Comparison of ENCODE assay signal across 9 mouse cellular contexts in the genomic region with DNA sequence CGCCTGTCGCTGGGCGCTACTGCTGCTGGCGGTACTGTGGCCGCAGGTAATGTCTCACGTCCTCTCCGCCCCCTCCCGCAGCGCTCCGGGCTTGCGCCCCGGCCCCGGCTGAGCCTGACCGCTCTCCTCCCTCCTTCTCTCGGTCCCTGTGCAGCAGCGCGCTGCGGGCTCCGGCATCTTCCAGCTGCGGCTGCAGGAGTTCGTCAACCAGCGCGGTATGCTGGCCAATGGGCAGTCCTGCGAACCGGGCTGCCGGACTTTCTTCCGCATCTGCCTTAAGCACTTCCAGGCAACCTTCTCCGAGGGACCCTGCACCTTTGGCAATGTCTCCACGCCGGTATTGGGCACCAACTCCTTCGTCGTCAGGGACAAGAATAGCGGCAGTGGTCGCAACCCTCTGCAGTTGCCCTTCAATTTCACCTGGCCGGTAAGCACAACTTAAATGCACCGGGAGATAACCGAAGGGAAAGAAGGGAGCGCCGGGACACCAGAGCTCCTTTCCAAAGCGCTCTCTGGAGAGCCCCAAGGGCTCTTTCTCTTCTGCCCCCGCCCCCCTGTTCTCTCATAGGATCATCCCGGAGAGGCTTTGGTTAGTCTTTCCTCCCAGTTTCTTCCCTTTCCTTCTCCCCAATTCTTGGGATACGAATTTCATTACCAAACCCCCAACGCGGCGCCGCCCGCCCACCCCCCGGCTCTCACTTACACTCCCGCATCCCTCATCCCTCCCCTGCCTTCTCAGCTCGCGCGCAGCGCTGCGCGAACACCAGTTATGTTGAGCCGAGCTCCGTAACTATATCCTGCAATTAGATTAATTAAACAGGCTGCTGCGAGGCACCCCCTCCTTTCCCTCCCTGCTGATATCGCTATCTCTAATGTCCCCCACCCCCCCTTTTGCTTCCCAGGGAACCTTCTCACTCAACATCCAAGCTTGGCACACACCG. TPM values are rescaled to one million over a fixed set of nuclear protein-coding genes. Genes with fewer than 3 reads are reported as not detected.
DNase-seq lines count a peak whose midpoint lies in the region; ATAC-seq lines count a peak whose summit lies in the region.
"Had no signal": no experiment of that assay in that cellular context is flagged by ENCODE, and none has a peak within 500 bp of the region (broad histone marks: within the 10 kb centered on the region; RNA-seq: fewer than 3 reads in every experiment).

No protein-coding gene starts in this region.

- H3K27me3 ChIP-seq in embryonic facial prominence, embryonic 15.5 days, result peaks cover 96% of the 10 kb centered on the region
- peaks cover 46% of the 10 kb centered on the region for H3K27me3 ChIP-seq in intestine, embryonic 16.5 days (replicated peaks; ENCODE audit: control insufficient read depth, insufficient read depth, low read length)
- H3K27me3 ChIP-seq in midbrain, embryonic 16.5 days (ENCODE audit: control insufficient read depth, insufficient read depth, low read depth, low read length), result peaks cover 56% of the 10 kb centered on the region

- H3K9me3 ChIP-seq in embryonic facial prominence, embryonic 15.5 days (replicated peaks), result no peaks in the 10 kb centered on the region
- H3K9me3 ChIP-seq in intestine, embryonic 16.5 days (ENCODE audit: control insufficient read depth, low read length), result no peaks in the 10 kb centered on the region
- no peaks in the 10 kb centered on the region for H3K9me3 ChIP-seq in midbrain, embryonic 16.5 days (replicated peaks; ENCODE audit: control insufficient read depth, low read length, poor library complexity, severe bottlenecking)

- under 1% methylated on average over 60 of the region's 61 CpGs for WGBS in embryonic facial prominence, embryonic 15.5 days
- WGBS in intestine, embryonic 16.5 days, result under 1% methylated on average over 59 of the region's 61 CpGs
- under 1% methylated on average over 56 of the region's 61 CpGs for WGBS in midbrain, embryonic 16.5 days

- no peaks in the 10 kb centered on the region for H3K36me3 ChIP-seq in embryonic facial prominence, embryonic 15.5 days
- no peaks in the 10 kb centered on the region for H3K36me3 ChIP-seq in intestine, embryonic 16.5 days (ENCODE audit: control insufficient read depth, insufficient read depth, low read length)
- no peaks in the 10 kb centered on the region for H3K36me3 ChIP-seq in midbrain, embryonic 16.5 days (ENCODE audit: control insufficient read depth, insufficient read depth, low read length)

- peak overlapping the region; percentile 33; the same call in 1 of the 2 replicates for H3K9ac ChIP-seq in embryonic facial prominence, embryonic 15.5 days
- H3K9ac ChIP-seq in intestine, embryonic 16.5 days (ENCODE audit: low read depth, low read length), result peak overlapping the region; percentile 69
- peak overlapping the region; percentile 61 for H3K9ac ChIP-seq in midbrain, embryonic 16.5 days (ENCODE audit: low read depth, low read length)

- peak overlapping the region; percentile 85 for H3K4me2 ChIP-seq in embryonic facial prominence, embryonic 15.5 days (replicated peaks)
- peak overlapping the region; percentile 99 for H3K4me2 ChIP-seq in intestine, embryonic 16.5 days (ENCODE audit: low read depth, low read length)
- H3K4me2 ChIP-seq in midbrain, embryonic 16.5 days (ENCODE audit: low read length), result peak overlapping the region; percentile 89

- H3K27ac ChIP-seq in embryonic facial prominence, embryonic 15.5 days (replicated peaks), result no peak overlapping the region
- H3K27ac ChIP-seq in intestine, embryonic 16.5 days (ENCODE audit: low read length), result peak overlapping the region; percentile 44
- H3K27ac ChIP-seq in midbrain, embryonic 16.5 days (ENCODE audit: low read length), result no peak overlapping the region

- DNase-seq in cerebellum, postnatal 14 days, result peak; percentile 49 to 55
- peak; percentile 46 for DNase-seq in CD4-positive helper T cell, adult 2 months (ENCODE audit: low read depth, low spot score)
- no peak for DNase-seq in gastrocnemius, postnatal 36 days
- DNase-seq in gastrocnemius, postnatal 14 days, result no peak

- peak overlapping the region; percentile 47 for H3K4me3 ChIP-seq in embryonic facial prominence, embryonic 15.5 days (replicated peaks)
- H3K4me3 ChIP-seq in intestine, embryonic 16.5 days (ENCODE audit: low read length), result peak overlapping the region; percentile 63
- H3K4me3 ChIP-seq in midbrain, embryonic 16.5 days (ENCODE audit: low read depth, low read length), result peak overlapping the region; percentile 52

- H3K4me1 ChIP-seq in embryonic facial prominence, embryonic 15.5 days, result peaks cover 55% of the 10 kb centered on the region
- H3K4me1 ChIP-seq in intestine, embryonic 16.5 days (ENCODE audit: control insufficient read depth, insufficient read depth, low read length), result peaks cover 41% of the 10 kb centered on the region
- peaks cover 38% of the 10 kb centered on the region for H3K4me1 ChIP-seq in midbrain, embryonic 16.5 days (ENCODE audit: control insufficient read depth, insufficient read depth, low read length)

- no peak for ATAC-seq in cerebellum, adult (ENCODE audit: insufficient number of reproducible peaks, low FRiP score, low TSS enrichment)
- no peak for ATAC-seq in embryonic facial prominence, embryonic 15.5 days (ENCODE audit: insufficient number of reproducible peaks, low FRiP score, low TSS enrichment, low read depth)
- no peak for ATAC-seq in intestine, embryonic 16.5 days
- no peak for ATAC-seq in midbrain, embryonic 16.5 days

- intact Hi-C loops in gastrocnemius, postnatal 36 days (cut with DNase I), result no loop called here
- intact Hi-C loops in gastrocnemius, postnatal 14 days (cut with DNase I; ENCODE audit: low total_unique reads), result no loop called here

RNA-seq across cellular contexts. Expression of a gene that starts 0.8 kb away (rescaled TPM):
- 5.7 and 5.8 TPM in 2 replicates for polyA plus RNA-seq in embryonic facial prominence, embryonic 15.5 days (2015; fragmentation: Nextera tagmentation; extraction: Ambion mirVana)
- 8.4 and 8.7 TPM in 2 replicates for polyA plus RNA-seq in intestine, embryonic 16.5 days (2015; fragmentation: Nextera tagmentation; extraction: Ambion mirVana)
- 4.4 and 5.0 TPM in 2 replicates for polyA plus RNA-seq in midbrain, embryonic 16.5 days (2015; fragmentation: Nextera tagmentation; extraction: Ambion mirVana)
- 1 to 10 TPM; 5.1 to 5.5 TPM for total RNA-seq in gastrocnemius, postnatal 36 days (2021)
- 10 to 100 TPM; 10.4 to 12.9 TPM for total RNA-seq in gastrocnemius, postnatal 14 days (2021)

RNA-seq across cellular contexts. Expression of a gene that starts 24.6 kb away (rescaled TPM):
- polyA plus RNA-seq in embryonic facial prominence, embryonic 15.5 days (2015; fragmentation: Nextera tagmentation; extraction: Ambion mirVana), result 2.1 and 2.4 TPM in 2 replicates
- 2.7 and 6.0 TPM in 2 replicates for polyA plus RNA-seq in intestine, embryonic 16.5 days (2015; fragmentation: Nextera tagmentation; extraction: Ambion mirVana)
- polyA plus RNA-seq in midbrain, embryonic 16.5 days (2015; fragmentation: Nextera tagmentation; extraction: Ambion mirVana), result 9.5 and 10.5 TPM in 2 replicates
- 10 to 100 TPM; 40.1 to 82.4 TPM for total RNA-seq in gastrocnemius, postnatal 36 days (2021)
- 10 to 100 TPM; 10.5 to 47.4 TPM for total RNA-seq in gastrocnemius, postnatal 14 days (2021)

RNA-seq across cellular contexts. Expression of a gene that starts 37.9 kb away (rescaled TPM):
- polyA plus RNA-seq in embryonic facial prominence, embryonic 15.5 days (2015; fragmentation: Nextera tagmentation; extraction: Ambion mirVana), result 18.8 and 19.6 TPM in 2 replicates
- 25.5 and 29.6 TPM in 2 replicates for polyA plus RNA-seq in intestine, embryonic 16.5 days (2015; fragmentation: Nextera tagmentation; extraction: Ambion mirVana)
- 30.2 and 31.7 TPM in 2 replicates for polyA plus RNA-seq in midbrain, embryonic 16.5 days (2015; fragmentation: Nextera tagmentation; extraction: Ambion mirVana)
- total RNA-seq in gastrocnemius, postnatal 36 days (2021), result 1 to 10 TPM; 9.0 to 9.2 TPM
- total RNA-seq in gastrocnemius, postnatal 14 days (2021), result 1 to 10 TPM; 8.3 to 8.9 TPM

RNA-seq across cellular contexts. Expression of a gene that starts 55.4 kb away (rescaled TPM):
- polyA plus RNA-seq in embryonic facial prominence, embryonic 15.5 days (2015; fragmentation: Nextera tagmentation; extraction: Ambion mirVana), result 37.1 and 37.9 TPM in 2 replicates
- 3.9 and 4.1 TPM in 2 replicates for polyA plus RNA-seq in intestine, embryonic 16.5 days (2015; fragmentation: Nextera tagmentation; extraction: Ambion mirVana)
- 47.5 and 53.8 TPM in 2 replicates for polyA plus RNA-seq in midbrain, embryonic 16.5 days (2015; fragmentation: Nextera tagmentation; extraction: Ambion mirVana)
- total RNA-seq in gastrocnemius, postnatal 36 days (2021), result not detected
- not detected for total RNA-seq in gastrocnemius, postnatal 14 days (2021)
- total RNA-seq: hematopoietic stem cell, adult 5-6 weeks had no signal

Comparison
In these comparisons a context has a peak if more than half of its experiments do, and no peak if none do; other contexts are left out.
1. DNase-seq: peak in cerebellum, postnatal 14 days (2 of 2) and CD4-positive helper T cell, adult 2 months (single experiment); none in gastrocnemius, postnatal 36 days (0 of 2) and gastrocnemius, postnatal 14 days (single experiment).
2. Peak in every context shown above with its lines, with median percentiles within 50 percentile points of each other: H3K4me2 ChIP-seq, H3K4me3 ChIP-seq and H3K9ac ChIP-seq.